Mouse (Mus musculus) cerebellum, adult 11-12 months (tissue): ENCODE results near the gene Lrrc23.

ENCODE experiments used
- DNase-seq: peaks from one replicate; pipeline ENCODE4 v3.0.0; 2022

Gene Lrrc23

GRCm38 (mm10) chr6:124740211-124740887, 39.2 kb downstream of the Lrrc23 start:
- DNase-seq = peak; percentile 67

DNA sequence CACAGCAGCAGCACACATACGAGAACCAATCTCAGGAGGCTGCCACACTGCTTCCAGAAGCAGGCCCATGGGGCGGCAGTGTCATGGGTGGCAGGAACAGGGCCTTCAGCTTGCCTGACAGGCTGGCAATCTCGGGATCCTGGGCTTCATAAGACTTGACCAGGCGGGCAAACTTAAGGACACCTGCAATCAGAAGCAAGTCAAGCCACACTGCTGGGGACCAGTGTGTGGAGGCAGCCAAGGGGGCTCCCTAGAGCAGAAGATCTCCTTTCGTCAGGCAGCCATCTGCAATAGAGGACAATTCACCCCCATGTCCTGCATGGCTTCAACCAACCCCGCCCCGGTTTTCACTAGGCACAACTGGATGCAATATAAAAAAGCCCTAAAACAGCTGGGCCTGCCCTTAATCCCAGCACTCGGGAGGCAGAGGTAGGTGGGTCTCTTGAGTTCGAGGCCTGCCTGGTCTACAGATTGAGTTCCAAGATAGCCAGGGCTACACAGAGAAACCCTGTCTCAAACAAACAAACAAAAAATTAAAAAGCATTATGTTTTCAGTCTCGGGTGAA, 40.2 kb downstream of the Lrrc23 start:
- DNase-seq = peak; percentile 45

GRCm38 (mm10) chr6:124738511-124739023, 41.0 kb downstream of the Lrrc23 start, which contains the start of gene Ptpn6:
Gene Ptpn6, minus strand, starts transcription at chr6:124738714.
- DNase-seq = peak; percentile 58

- DNase-seq = no peak
Observed at GRCm38 (mm10) chr6:124737040-124737439, 42.5 kb downstream of the Lrrc23 start.

DNA sequence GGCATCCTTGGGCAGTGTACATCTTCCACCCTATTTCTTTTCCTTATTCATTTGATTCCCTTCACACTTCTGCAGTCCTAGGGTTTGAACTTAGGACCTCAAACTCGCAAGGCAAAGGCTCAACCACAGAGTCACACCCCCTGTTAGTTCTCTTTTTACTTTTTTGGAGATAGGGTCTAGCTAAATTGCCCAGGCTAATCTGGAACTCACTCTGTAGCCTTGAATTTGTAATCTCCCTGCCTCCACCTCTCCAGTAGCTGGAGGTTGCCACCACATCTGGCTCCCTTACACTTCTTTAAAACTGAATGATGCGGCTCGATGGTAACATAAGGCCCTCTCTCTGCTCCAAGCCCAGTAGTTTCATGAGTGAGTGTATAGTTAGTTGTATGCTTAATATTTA, 45.1 kb downstream of the Lrrc23 start:
- no peak for DNase-seq

- no peak for DNase-seq
Observed at GRCm38 (mm10) chr6:124732476-124733370, 46.8 kb downstream of the Lrrc23 start.

- DNase-seq = no peak
Observed at GRCm38 (mm10) chr6:124731038-124731437, 48.5 kb downstream of the Lrrc23 start.

DNA sequence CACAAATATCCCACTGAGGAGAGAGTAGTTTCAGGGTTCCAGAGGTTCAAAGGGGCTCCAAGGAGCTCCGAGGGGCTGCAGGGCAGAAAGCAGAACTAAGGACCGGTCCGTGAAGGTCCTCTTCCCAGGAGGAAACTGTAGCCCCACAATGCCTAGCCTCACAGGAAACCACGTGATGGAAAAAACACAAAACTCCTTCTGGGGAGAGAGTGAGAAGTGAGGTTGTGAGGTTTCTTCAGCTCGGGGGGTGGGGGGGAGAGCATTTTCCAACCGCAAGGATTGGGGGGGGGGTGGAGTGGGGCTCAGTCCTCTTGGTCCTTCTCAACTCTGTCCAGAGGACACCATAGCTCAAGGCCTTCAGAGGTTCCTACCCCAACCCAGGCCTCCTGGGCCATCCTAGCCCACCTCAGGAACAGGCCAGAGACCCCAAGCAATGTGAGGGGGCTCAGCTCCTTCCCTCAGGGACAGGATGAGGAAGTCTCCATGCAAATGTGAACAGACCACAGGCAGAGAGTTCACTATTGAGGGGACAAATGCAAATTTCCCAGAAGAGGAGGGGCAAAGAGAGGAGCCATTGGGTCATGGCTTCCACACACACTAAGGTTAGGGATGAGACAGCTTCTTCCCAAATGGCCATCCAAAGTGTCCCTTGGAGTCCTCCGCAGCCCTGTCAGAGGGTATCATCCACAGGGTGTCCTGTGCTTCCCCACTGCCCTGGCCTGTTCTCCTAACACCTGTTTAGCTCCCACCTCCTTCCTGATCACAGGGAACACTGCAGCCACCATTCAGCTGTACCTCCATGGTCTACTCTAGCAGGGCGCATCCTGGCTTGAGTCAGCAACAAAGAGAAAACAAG, 49.4 kb downstream of the Lrrc23 start:
- no peak for DNase-seq

- no peak for DNase-seq
Observed at GRCm38 (mm10) chr6:124728621-124729020, 50.9 kb downstream of the Lrrc23 start.

- DNase-seq = no peak
Observed at GRCm38 (mm10) chr6:124724472-124724871, 55.1 kb downstream of the Lrrc23 start.

DNA sequence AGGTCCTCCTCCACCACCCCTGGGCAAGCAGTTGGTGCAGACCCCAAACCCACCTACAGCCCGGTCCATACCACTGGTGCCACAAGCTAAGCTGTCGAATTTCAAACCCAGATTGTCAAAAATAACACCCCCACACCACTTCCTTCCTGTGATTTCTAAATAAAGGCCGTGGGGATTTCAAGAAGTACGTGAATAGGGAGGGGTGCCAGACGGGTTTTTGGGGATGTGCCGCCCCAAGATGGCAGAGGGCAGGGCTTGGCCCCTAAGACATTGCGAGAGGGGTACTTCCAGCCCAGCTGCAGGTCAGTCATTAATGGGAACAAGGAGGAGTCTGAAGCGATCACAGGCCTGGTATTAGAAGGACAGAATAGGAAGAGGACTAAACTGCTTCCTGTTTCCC, 56.0 kb downstream of the Lrrc23 start:
- DNase-seq = no peak

DNA sequence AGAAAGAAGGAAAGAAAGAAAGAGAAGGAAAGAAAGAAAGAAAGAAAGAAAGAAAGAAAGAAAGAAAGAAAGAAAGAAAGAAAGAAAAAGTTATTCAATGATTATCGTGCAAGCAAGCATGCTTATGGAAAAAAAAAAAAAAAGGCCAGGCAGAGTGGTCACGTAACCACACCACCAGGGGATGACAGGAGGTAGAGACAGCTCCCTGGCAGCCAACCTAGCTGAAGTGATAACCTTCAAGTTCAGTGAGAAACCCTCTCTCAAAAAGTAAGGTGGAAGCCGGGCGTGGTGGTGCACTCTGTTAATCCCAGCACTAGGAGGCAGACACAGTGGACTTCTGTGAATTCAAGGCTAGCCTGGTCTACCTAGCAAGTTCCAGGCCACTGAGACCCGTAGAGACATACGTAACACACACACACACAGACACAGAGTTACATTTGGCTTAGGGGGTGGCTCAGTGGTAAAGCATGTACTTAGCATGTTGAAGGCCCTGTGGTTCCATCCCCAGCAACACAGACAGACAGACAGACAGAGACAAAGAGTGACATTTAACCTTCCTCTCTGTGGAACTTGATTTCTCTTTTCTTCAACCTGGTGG, 56.6 kb downstream of the Lrrc23 start:
- no peak for DNase-seq

DNA sequence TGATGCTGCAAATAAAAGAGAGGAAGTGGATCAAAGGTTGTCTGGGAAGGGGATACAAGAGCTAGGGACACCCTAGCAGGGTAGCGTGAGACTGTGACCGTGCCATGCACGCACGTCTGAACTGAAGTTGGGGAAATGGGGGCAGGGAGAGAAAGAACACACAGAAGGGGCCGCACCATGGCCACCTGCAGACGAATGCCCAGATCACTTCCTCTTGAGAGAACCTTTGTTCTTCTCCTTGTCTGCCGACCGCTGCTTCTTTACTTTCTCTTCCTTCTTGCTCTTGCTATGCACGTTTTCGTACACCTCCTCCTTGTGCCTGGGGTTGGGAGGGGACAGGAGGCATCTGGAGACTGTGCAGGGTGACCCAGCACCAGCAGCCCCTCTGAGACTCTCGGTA, 58.6 kb downstream of the Lrrc23 start:
- no peak for DNase-seq
